Mouse (Mus musculus) left cerebral cortex, adult 18-20 months (tissue): Measurements from ENCODE around the gene Tmem106c. TPM values are rescaled to one million over a fixed set of nuclear protein-coding genes. Genes with fewer than 3 reads are reported as not detected.

Experiments
- DNase-seq, 2 experiments: peaks; one replicate each; pipeline ENCODE4 v3.0.0; 2021 to 2022; ENCODE audit warnings: low spot score in 2 of 2, mixed read lengths in 1 of 2
- total RNA-seq, 2 experiments: library from RNA; stranded (reverse); gene quantifications; 2 replicates each; pipeline ENCODE4 v1.2.3; 2021

Gene Tmem106c
- total RNA-seq, 2 experiments from 2014 or later: 33.2 to 34.9 TPM

- no peak for DNase-seq
Observed at GRCm38 (mm10) chr15:97999546-97999945, 35.5 kb downstream of the Tmem106c start.

GRCm38 (mm10) chr15:97999991-98000390 is 36.0 kb downstream of the Tmem106c start:
- no peak for DNase-seq

DNA sequence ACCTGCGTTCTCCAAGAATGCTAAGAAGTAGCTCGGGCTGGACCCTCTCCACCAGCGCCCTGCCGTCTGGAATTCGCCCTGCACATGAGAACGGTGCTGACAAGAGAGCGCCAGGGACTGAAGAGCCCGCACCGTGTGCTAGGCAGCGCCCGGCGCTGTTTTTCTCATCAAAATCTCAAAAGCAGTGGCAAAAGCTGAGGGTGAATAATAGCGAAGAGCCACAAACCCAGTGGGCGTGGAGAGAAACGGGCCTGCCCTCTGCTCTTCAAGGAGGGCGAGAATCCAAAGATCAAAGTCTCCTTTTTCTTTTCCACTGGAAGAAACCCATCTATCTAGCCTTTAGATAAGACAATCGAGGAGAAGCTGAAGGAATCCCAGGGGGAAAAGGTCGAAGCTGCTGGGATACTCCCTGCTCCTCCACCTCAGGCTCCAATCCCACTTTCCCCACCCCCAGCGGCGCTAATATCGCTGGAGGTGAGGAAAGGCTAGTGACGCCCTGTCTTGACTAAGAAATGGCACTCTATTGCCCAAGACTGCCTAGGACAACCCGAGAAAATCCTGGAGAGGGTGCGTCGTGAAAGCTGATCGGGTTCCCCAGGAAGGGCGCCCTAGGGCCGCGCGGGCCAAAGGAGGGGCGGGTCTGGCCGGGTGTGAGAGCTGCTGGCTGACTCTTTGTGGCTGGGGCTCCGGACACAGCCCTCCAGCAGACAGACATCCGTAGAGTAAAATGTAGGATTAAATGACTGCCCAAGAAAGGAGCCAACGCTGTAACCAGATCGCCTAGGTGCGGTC is 37.5 kb downstream of the Tmem106c start:
- DNase-seq: no peak

DNA sequence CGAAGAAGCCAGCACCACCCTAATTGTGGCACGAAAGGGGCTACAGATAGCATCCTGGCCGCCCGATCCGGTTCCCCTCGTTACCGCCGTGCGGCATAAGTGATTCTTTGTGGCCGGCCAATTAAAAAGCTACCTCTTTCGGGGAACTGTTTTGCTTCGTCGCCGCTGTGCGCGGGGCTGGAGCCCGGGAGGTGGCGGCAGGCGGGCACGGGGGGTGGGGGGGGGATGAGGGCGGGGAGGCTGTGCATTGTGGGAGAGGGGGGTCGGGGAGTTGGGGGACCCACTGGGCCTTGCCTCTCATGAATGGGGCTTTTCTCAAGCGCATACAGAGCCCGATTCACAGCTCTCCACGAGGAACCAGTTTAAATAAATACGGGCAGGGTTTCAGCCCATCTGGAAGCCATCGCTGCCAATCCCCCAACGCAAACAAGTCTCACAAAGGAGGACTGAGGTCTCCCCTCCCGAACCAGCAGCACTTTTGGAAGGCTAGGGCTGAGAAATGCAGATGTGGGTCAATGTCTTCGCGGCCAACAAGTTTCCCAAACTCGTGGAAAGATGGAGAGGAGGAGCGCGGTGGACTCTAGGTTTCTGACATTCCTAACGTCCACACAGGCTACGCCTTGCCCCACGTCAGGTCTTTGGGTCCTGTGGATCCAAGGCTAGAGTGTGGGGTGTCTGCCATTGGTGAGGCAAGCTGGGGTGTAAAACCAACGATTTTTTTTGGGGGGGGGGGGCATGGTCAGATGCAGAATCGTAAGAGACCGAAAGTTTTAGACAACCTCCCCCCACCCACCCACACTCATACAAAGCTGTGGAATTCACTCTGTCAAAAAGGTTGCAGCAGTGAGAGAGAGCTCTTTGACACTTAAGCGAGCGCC is 38.4 kb downstream of the Tmem106c start:
- DNase-seq: no peak

DNA sequence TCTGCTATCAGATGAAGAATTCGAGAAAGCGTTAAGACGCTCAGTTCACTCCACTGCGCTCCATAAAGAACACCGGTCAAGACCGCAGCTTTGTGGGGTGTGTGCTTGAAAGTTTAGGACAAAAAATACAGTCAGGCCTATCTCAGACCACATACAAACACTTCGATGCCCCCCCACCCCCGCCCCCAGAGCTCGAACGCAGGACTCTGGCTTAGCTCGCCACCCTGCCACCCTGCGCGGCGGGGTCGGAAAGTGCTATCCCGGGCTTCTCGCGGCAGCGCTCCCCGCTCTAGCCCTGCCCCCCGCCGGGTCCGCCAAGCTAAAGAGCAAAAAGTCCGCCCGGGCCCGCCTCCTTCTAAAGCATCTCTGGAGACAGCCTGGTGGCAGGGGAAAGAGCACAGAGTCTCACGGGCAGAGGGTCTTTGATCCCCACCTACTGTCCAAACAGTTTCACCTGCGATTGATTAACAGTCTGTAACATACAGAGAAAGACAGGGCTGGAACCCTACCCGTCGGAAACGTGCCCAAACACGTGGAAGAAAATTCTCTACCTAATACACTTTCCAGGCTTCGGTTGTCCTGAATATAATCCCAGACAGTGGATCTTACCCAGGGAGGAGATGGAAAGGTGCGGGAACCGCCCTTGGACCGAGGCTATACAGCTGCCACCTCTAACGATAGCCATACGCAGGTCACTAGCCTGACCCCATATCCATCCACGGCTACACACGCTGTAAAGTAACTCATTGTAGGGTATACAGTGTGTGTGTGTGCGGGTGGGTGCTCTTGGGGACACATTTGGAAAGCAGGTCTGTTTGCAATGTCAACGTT is 39.2 kb downstream of the Tmem106c start:
- no peak for DNase-seq

GRCm38 (mm10) chr15:98003822-98004739 is 40.1 kb downstream of the Tmem106c start, which contains the start of gene Col2a1:
Gene Col2a1 (minus strand): TSS chr15:98004695.
- DNase-seq: no peak

- DNase-seq: no peak
Observed at GRCm38 (mm10) chr15:98004740-98005159, 40.8 kb downstream of the Tmem106c start.

GRCm38 (mm10) chr15:98005181-98005580 is 41.2 kb downstream of the Tmem106c start:
- no peak for DNase-seq

DNA sequence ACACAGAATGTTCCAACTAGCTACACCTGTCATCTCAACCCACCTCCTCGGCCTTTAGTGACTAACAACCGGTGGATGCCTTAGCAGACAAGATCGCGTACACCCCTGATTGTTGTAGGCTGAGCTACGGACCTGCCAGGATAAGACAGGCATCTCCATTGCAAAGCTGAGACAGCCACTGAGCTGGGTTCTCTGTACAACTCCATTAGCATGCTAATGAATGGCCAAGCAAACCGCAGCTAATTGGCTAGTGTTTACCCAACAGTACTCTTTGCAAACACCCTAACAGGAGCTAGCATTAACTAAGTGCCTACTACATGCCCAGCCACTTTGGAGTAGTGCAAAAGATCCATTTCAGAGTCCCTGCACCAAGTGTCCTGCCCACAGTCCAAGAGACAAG is 48.8 kb downstream of the Tmem106c start:
- DNase-seq: no peak

- DNase-seq: no peak
Observed at GRCm38 (mm10) chr15:98017925-98018324, 53.9 kb downstream of the Tmem106c start.

DNA sequence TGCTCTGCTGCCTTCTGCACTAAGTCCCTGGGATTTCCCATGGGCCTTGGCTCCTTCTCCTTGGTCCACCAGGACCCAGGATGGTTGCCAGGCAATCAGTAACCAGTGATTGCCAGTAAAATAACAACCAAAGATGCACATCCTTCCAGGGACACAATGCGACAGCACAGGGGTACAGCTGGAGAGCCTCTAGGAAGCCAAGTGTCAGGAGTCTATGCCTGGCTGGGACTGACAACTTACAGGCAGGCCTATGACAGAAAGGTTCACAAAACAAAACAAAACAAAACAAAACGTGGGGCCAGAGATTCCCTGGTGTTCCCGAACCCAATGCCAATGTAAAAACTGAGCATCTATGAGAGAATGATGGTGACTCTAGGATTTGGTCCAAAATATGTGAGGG is 55.0 kb downstream of the Tmem106c start:
- no peak for DNase-seq

Other genes starting within 250 kb of the Tmem106c start
- 1 to 10 TPM; 5.2 to 5.4 TPM for gene Endou, start 232.9 kb upstream of the Tmem106c start, total RNA-seq
- gene Rapgef3, start 196.2 kb upstream of the Tmem106c start, total RNA-seq: 10 to 100 TPM; 42.6 to 44.7 TPM
- gene Slc48a1, start 185.7 kb upstream of the Tmem106c start, total RNA-seq: 100 to 1,000 TPM; 154 to 168 TPM
- 10 to 100 TPM; 31.5 to 36.1 TPM for gene Hdac7, start 119.7 kb upstream of the Tmem106c start, total RNA-seq
- 1 to 10 TPM in 1 of 2 experiments, under 1 TPM in 1; 0.75 to 2.3 TPM for gene Vdr, start 53.6 kb upstream of the Tmem106c start, total RNA-seq
- gene Col2a1, start 40.5 kb downstream of the Tmem106c start, total RNA-seq: under 1 TPM; 0.86 to 0.91 TPM
- 100 to 1,000 TPM; 399 to 431 TPM for gene Pfkm, start 128.4 kb downstream of the Tmem106c start, total RNA-seq
- gene Senp1, start 129.5 kb downstream of the Tmem106c start, total RNA-seq: 10 to 100 TPM; 11.7 to 11.8 TPM
- 10 to 100 TPM; 49.5 to 53.6 TPM for gene Asb8, start 201.4 kb downstream of the Tmem106c start, total RNA-seq
- 10 to 100 TPM; 22.5 to 23.2 TPM for gene Ccdc184, start 203.0 kb downstream of the Tmem106c start, total RNA-seq
- gene Olfr288, start 231.3 kb downstream of the Tmem106c start, total RNA-seq: not detected